Mouse (Mus musculus) hindbrain, embryonic 16.5 days (tissue): Measurements from ENCODE around the gene Izumo1r. TPM values are rescaled to one million over a fixed set of nuclear protein-coding genes. Genes with fewer than 3 reads are reported as not detected.

ENCODE experiments used
- ATAC-seq: fragments of 200-750 bp; cut with Nextera tagmentation; 2 replicates; pipeline ENCODE4 v1.8.0; 2017; ENCODE audit warnings: moderate TSS enrichment, moderate library complexity
- H3K27ac ChIP-seq: fragments of 300-500 bp; sonication (generic); 2 replicates; pipeline ENCODE4 v1.5.1; 2014; ENCODE audit warnings: low read depth, mild to moderate bottlenecking, control low read depth, low read length, moderate library complexity
- H3K27me3 ChIP-seq: fragments of 300-500 bp; sonication (generic); replicated peaks from 2 replicates; pipeline ENCODE4 v1.6.1; 2014; ENCODE audit warnings: low read length; ENCODE audit not compliant: control insufficient read depth, insufficient read depth
- H3K36me3 ChIP-seq: fragments of 300-500 bp; sonication (generic); 2 replicates; pipeline ENCODE4 v1.6.1; 2014; ENCODE audit warnings: mild to moderate bottlenecking, low read length, moderate library complexity, mixed read lengths; ENCODE audit not compliant: control insufficient read depth, insufficient read depth
- H3K4me1 ChIP-seq: fragments of 300-500 bp; sonication (generic); 2 replicates; pipeline ENCODE4 v1.6.1; 2014; ENCODE audit warnings: low read depth, low read length; ENCODE audit not compliant: control insufficient read depth, insufficient read depth
- H3K4me2 ChIP-seq: fragments of 300-500 bp; sonication (generic); 2 replicates; pipeline ENCODE4 v1.6.1; 2014; ENCODE audit warnings: mild to moderate bottlenecking, low read length, control low read depth, moderate library complexity
- H3K4me3 ChIP-seq: fragments of 300-500 bp; sonication (generic); 2 replicates; pipeline ENCODE4 v1.5.1; 2014; ENCODE audit warnings: mild to moderate bottlenecking, low read length, control low read depth, moderate library complexity
- H3K9ac ChIP-seq: fragments of 300-500 bp; sonication (generic); 2 replicates; pipeline ENCODE4 v1.6.1; 2014; ENCODE audit warnings: low read depth, mild to moderate bottlenecking, control low read depth, low read length, moderate library complexity
- H3K9me3 ChIP-seq: fragments of 300-500 bp; sonication (generic); 2 replicates; pipeline ENCODE4 v1.6.1; 2014; ENCODE audit warnings: mild to moderate bottlenecking, low read length, moderate library complexity; ENCODE audit not compliant: control insufficient read depth
- WGBS: fragments of 180-500 bp; shearing (Covaris S2); extraction: QIAGEN DNeasy Blood & Tissue Kit; methylation state at CpG from one replicate; pipeline ENCODE4 v1.1.7; 2014; 5-methylcytosine and 5-hydroxymethylcytosine counted together
- polyA plus RNA-seq: library from polyadenylated mRNA; unstranded; fragments of >200 nt; fragmentation: Nextera tagmentation; extraction: Ambion mirVana; gene quantifications from 2 replicates; pipeline ENCODE4 v1.2.1, GENCODE M21; 2015

The Izumo1r gene
- polyA plus RNA-seq, 1 experiment from 2014 or later: not detected

DNA sequence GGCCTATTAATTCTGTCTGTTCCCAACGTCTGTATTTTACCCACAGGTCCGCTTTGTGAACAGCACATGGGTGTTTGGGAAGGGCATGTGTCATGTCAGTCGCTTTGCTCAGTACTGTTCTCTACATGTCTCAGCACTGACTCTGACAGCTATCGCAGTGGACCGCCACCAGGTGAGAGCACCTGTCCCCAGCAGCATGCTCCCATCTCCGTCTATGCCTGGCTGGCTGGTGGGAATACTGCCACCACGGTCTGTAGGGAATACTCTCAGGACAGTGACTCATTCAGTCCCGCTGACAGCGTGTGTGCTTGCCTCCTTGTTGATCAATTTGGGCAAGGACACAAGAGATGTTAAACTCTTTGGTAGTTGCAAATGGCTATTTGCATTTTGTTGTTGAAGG lies 39.0 kb downstream of the Izumo1r start:
- Histone ChIP-seq H3K9me3 (no peaks in the 10 kb centered on the region), H3K4me2 (no peak overlapping the region), H3K27ac (no peak overlapping the region), H3K4me1 (peaks cover 3% of the 10 kb centered on the region), H3K4me3 (no peak overlapping the region), H3K27me3 (peaks cover 3% of the 10 kb centered on the region; the same call in 1 of the 2 replicates), H3K36me3 (no peaks in the 10 kb centered on the region), H3K9ac (no peak overlapping the region)
- WGBS: 82% methylated on average over 9 of the region's 9 CpGs
- no peak for ATAC-seq

DNA sequence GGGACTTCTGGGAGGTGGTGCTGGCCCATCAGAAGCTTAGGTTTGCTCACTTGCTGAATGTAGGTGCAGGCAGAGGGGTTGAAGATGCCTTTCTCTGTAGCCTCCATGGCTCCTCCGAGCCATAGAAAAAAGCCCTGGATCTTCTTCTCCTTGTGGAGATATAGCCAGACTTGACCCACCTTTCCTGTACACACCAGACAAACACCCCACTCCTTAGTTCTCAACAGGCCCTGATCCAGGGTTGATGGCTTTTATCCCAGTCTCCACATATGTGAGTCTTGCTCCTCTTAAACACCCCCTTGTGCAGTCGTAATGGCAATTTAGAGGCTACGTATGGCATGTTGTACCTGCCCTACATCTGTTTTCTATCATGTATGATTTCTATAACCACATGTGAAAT lies 40.6 kb downstream of the Izumo1r start:
- Histone ChIP-seq H3K9ac (no peak overlapping the region), H3K4me3 (no peak overlapping the region), H3K36me3 (no peaks in the 10 kb centered on the region), H3K4me1 (peaks cover 6% of the 10 kb centered on the region), H3K9me3 (no peaks in the 10 kb centered on the region), H3K4me2 (no peak overlapping the region), H3K27me3 (peaks cover 11% of the 10 kb centered on the region), H3K27ac (no peak overlapping the region)
- WGBS: 96% methylated on average over 3 of the region's 3 CpGs
- no peak for ATAC-seq

DNA sequence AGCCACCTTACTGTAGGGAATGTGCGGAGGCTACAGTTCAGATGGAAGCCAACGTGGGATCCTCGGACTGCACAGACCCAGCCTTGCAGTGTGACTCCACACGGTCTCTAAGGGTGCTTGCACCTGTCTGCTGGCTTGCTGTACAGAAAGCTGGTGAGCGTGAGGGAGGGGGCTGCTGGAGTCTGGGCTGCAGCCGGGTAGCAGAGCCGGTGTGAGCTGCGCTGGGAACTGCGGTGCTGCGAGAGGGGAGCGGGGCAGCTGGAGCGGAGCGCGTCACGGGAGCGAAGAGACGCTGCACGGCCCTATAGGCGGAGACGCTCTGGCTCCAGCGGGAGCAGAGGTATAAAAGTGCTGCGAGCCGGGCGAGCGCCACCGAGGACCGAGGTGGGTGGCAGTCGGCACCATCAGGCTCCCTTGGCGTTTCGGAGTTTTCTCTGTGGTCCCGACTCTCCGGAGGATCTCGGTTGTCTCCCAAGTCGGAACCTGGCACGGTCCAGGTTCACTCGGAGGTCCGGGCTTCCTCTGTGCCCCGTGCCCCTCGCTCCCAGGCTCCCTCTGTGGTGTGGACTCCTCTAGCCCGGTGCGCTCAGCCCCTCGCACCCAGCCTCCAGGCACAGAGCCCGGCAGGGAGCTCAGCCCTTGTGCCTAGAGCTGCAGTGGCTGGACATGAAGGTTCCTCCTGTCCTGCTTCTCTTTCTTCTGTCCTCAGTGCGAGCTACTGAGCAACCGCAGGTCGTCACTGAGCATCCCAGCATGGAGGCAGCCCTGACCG lies 43.7 kb downstream of the Izumo1r start, which contains the start of gene Gpr83:
Gpr83 (plus strand) TSS at position 343 of the 772 bp plus-strand sequence.
- ATAC-seq: peak; percentile 94
- Histone ChIP-seq H3K4me3 (peak within 1 kb of the TSS; percentile 55), H3K4me2 (peak within 1 kb of the TSS; percentile 98), H3K4me1 (peaks cover 6% of the 10 kb centered on the region), H3K36me3 (no peaks in the 10 kb centered on the region), H3K27me3 (peaks cover 11% of the 10 kb centered on the region), H3K27ac (no peak within 1 kb of the TSS), H3K9ac (peak within 1 kb of the TSS; percentile 64), H3K9me3 (no peaks in the 10 kb centered on the region)
- under 1% methylated on average over 43 of the region's 47 CpGs for WGBS

DNA sequence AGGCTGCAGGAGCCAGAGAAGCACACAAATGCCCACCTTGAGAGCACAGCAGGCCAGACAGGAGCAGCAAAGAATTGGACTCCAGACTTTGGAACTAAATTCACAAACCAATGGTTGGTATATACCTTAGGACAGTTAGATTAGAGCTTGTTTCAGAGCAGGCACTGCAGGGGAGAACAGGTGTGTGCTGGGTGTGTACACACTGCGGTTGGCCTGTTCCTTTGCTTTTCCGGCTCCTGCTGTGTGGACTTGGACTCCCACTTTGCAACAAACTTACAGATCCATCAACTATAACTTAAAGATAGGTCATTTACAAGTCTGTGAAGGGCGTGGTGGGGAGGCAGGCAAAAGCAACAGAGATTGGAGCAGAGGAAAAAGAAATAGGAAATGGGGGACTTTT lies 45.0 kb downstream of the Izumo1r start:
- H3K9me3 ChIP-seq: no peaks in the 10 kb centered on the region
- H3K4me3 ChIP-seq: no peak overlapping the region
- H3K27ac ChIP-seq: no peak overlapping the region
- 80% methylated on average over 3 of the region's 3 CpGs for WGBS
- no peak for ATAC-seq
- peaks cover 11% of the 10 kb centered on the region for H3K27me3 ChIP-seq
- no peaks in the 10 kb centered on the region for H3K36me3 ChIP-seq
- H3K9ac ChIP-seq: no peak overlapping the region
- H3K4me1 ChIP-seq: peaks cover 6% of the 10 kb centered on the region
- H3K4me2 ChIP-seq: no peak overlapping the region

DNA sequence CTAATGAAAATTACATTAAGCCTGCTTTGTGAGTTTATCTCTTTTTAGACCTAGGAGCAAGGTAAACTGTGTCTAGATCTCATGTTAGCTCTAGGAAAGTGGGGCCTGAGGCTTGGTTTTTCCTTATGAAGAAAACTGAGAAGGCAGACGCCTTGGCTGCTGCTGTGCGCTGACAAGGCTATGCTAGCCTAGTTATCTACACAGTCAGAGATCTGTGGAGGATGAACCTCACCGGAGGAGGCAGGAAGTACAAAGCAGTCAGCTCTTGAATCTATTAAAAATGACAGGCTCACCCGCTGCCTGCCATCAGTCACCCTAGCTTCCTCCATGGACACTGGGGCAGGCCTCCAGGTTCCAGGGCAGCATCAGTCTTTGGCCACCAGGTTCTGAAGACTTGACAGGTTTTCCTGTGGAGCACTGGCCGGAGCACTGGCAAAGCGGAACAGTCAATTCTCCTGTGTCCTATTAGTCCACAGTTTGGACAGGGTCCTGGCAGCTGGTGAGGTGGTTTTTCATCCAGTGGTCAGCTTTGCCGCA lies 45.5 kb downstream of the Izumo1r start:
- Histone ChIP-seq H3K4me3 (no peak overlapping the region), H3K27me3 (peaks cover 11% of the 10 kb centered on the region), H3K36me3 (no peaks in the 10 kb centered on the region), H3K9me3 (no peaks in the 10 kb centered on the region), H3K4me1 (peaks cover 6% of the 10 kb centered on the region), H3K27ac (no peak overlapping the region), H3K4me2 (no peak overlapping the region), H3K9ac (no peak overlapping the region)
- WGBS: 69% methylated on average over 7 of the region's 7 CpGs
- ATAC-seq: no peak

DNA sequence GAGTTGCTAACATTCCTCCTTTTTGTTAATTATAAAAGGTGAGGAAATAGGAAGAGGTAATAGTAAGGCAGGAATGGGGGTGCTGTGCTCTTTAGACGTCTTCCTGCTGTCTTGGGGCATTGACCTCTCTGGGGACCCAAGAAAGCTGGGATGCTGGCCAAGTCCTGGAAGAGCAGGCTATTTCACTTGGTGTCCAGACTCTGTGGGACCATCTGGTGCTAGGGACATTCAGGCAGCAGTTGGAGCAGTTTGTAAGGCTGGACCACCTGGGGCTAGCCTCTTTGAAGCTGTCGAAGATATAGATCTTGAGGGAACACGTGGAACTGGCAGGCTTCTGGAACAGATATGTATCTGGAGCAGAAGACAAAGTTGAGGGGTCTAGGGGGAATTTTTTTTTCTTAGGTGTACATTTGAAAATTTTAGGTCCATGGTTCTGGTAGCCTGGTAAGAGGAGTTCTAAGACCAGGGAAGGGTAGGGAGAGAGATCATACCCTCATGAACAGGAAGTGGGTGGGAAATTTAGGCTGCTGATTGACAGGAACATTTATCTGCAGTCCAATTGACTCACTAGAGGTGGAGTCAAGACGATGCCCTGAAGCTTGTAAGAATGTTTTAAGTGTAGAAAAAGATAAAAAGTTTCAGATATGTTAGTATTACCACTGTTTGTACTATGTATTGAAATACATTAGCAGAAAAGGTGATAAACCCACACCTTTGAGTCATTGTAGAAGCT lies 46.7 kb downstream of the Izumo1r start:
- H3K9me3 ChIP-seq: no peaks in the 10 kb centered on the region
- peaks cover 6% of the 10 kb centered on the region for H3K4me1 ChIP-seq
- 50% methylated on average over 4 of the region's 4 CpGs for WGBS
- no peak overlapping the region for H3K9ac ChIP-seq
- no peak overlapping the region for H3K4me2 ChIP-seq
- H3K36me3 ChIP-seq: no peaks in the 10 kb centered on the region
- no peak for ATAC-seq
- H3K4me3 ChIP-seq: no peak overlapping the region
- H3K27ac ChIP-seq: no peak overlapping the region
- H3K27me3 ChIP-seq: peaks cover 11% of the 10 kb centered on the region

DNA sequence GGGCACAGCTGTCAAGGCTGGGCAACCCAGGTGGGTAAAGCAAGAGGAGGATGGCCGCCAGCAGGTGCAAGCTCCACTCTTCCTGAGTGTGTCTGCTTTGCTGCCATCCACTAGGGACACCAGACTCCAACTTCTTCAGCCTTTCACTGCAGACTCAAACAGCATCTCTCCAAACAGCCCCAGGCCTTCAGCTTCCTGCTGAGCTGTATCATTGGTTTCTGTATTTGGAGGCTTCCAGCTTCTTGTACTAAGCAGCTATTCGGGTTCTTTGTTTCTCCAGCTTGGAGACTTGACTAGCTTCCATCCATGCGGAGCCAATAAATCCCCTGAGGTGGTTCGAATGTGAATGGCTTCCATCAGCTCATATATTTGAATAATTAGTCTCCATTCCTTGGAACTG lies 49.2 kb downstream of the Izumo1r start:
- no peak overlapping the region for H3K9ac ChIP-seq

DNA sequence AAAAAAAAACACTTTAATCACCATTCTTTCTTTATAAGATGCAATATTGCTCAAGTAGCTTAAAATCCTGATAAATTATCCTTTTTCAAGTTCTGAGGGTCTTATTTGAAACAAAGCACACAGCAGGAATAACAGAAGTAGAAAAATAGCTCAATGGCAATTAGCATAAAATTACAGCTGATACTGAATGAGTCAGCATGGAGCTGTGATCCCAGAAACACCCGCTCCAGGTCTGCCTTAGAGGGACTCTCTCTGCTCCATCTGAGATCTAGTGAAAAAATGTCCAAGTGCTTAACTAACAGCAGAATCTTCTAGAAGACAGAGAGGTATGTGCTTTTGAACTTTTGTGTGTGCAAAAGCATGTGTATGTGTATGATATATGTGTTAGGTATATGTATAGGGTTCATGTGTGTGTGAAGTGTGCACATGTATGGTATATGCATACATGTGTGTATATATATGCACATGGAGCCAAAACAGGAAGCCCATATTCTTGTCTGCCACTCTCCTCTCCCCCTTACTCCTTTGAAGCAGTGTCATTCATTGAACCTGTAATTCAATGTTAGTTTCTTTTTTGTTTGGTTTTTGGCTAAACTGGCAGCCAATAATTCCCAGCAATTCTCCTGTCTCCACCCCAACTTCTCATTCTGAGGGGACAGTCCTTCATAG lies 55.3 kb downstream of the Izumo1r start:
- no peak overlapping the region for H3K27ac ChIP-seq
- ATAC-seq: no peak
- no peak overlapping the region for H3K4me2 ChIP-seq
- no peak overlapping the region for H3K4me3 ChIP-seq
- 66% methylated on average over 1 of the region's 1 CpGs for WGBS
- H3K9ac ChIP-seq: no peak overlapping the region
- no peaks in the 10 kb centered on the region for H3K27me3 ChIP-seq
- H3K9me3 ChIP-seq: no peaks in the 10 kb centered on the region
- H3K4me1 ChIP-seq: no peaks in the 10 kb centered on the region
- H3K36me3 ChIP-seq: no peaks in the 10 kb centered on the region

More for the DNA sequence above, 49.2 kb downstream of the Izumo1r start:
- no peak overlapping the region for H3K27ac ChIP-seq
- H3K4me2 ChIP-seq: no peak overlapping the region
- H3K4me1 ChIP-seq: 0 out of 2 replicates have a peak, but pooled peaks cover 2% of the 10 kb centered on the region
- 51% methylated on average over 4 of the region's 4 CpGs for WGBS
- peaks cover 7% of the 10 kb centered on the region for H3K27me3 ChIP-seq
- ATAC-seq: peak; percentile 63; the same call in 1 of the 2 replicates
- H3K36me3 ChIP-seq: no peaks in the 10 kb centered on the region
- no peak overlapping the region for H3K4me3 ChIP-seq
- no peaks in the 10 kb centered on the region for H3K9me3 ChIP-seq

DNA sequence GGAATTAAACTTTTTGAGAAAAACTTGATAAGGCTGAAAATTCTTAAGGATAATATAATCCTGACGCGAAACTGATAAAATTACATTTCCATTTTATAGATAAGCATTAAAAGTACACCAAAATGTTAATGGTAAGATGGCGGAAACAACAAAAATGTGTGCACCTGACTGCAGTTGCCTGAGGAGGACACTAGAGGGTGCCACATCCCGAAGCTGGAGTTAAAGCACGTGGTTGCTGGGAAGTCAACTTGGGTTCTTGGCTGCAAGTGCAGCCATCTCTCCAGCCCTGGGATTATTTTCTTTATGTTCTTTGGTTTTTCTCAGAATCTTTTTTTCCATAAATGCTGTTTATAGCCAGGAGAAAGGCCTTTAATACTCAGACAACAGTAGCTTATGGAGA lies 57.3 kb downstream of the Izumo1r start:
- 49% methylated on average over 5 of the region's 5 CpGs for WGBS
- Histone ChIP-seq H3K4me3 (no peak overlapping the region), H3K27ac (no peak overlapping the region), H3K4me2 (no peak overlapping the region), H3K9ac (no peak overlapping the region), H3K27me3 (no peaks in the 10 kb centered on the region), H3K36me3 (no peaks in the 10 kb centered on the region), H3K9me3 (no peaks in the 10 kb centered on the region), H3K4me1 (no peaks in the 10 kb centered on the region)
- ATAC-seq: no peak
